Mouse (Mus musculus) cerebellum, adult 11-12 months (tissue): Measurements from ENCODE around the gene Vav3.
A peak's percentile ranks its signal among the peaks of the same experiment; 100 is the strongest.

Experiments
- DNase-seq: peaks from one replicate; pipeline ENCODE4 v3.0.0; 2022

The Vav3 gene

GRCm38 (mm10) chr3:109353814-109354213 lies 13.4 kb downstream of the Vav3 start:
- DNase-seq: no peak

GRCm38 (mm10) chr3:109355158-109355557 lies 14.7 kb downstream of the Vav3 start:
- no peak for DNase-seq

- no peak for DNase-seq
Measured at GRCm38 (mm10) chr3:109360746-109361145, 20.3 kb downstream of the Vav3 start.

- DNase-seq: no peak
Measured at GRCm38 (mm10) chr3:109361882-109362281, 21.4 kb downstream of the Vav3 start.

- no peak for DNase-seq
Measured at GRCm38 (mm10) chr3:109362310-109362709, 21.9 kb downstream of the Vav3 start.

- no peak for DNase-seq
Measured at GRCm38 (mm10) chr3:109363522-109363921, 23.1 kb downstream of the Vav3 start.

GRCm38 (mm10) chr3:109365875-109366274 lies 25.4 kb downstream of the Vav3 start:
- DNase-seq: no peak

- DNase-seq: peak; percentile 11
Measured at GRCm38 (mm10) chr3:109366411-109366851, 26.0 kb downstream of the Vav3 start.

GRCm38 (mm10) chr3:109368383-109369289 lies 28.2 kb downstream of the Vav3 start:
- DNase-seq: no peak

- no peak for DNase-seq
Measured at GRCm38 (mm10) chr3:109371576-109371975, 31.1 kb downstream of the Vav3 start.

GRCm38 (mm10) chr3:109372678-109373077 lies 32.2 kb downstream of the Vav3 start:
- DNase-seq: no peak

GRCm38 (mm10) chr3:109378278-109378677 lies 37.8 kb downstream of the Vav3 start:
- DNase-seq: no peak

- no peak for DNase-seq
Measured at GRCm38 (mm10) chr3:109378684-109379083, 38.2 kb downstream of the Vav3 start.

GRCm38 (mm10) chr3:109388730-109389129 lies 48.3 kb downstream of the Vav3 start:
- no peak for DNase-seq

- no peak for DNase-seq
Measured at GRCm38 (mm10) chr3:109401527-109401926, 61.1 kb downstream of the Vav3 start.

GRCm38 (mm10) chr3:109411294-109411693 lies 70.8 kb downstream of the Vav3 start:
- no peak for DNase-seq

GRCm38 (mm10) chr3:109420403-109420802 lies 80.0 kb downstream of the Vav3 start:
- DNase-seq: no peak

GRCm38 (mm10) chr3:109421019-109421418 lies 80.6 kb downstream of the Vav3 start:
- DNase-seq: no peak

- DNase-seq: no peak
Measured at GRCm38 (mm10) chr3:109423440-109424079, 83.1 kb downstream of the Vav3 start.

GRCm38 (mm10) chr3:109431285-109431684 lies 90.8 kb downstream of the Vav3 start:
- no peak for DNase-seq

- DNase-seq: no peak
Measured at GRCm38 (mm10) chr3:109438552-109438951, 98.1 kb downstream of the Vav3 start.

- no peak for DNase-seq
Measured at GRCm38 (mm10) chr3:109439253-109439652, 98.8 kb downstream of the Vav3 start.

GRCm38 (mm10) chr3:109440001-109440400 lies 99.5 kb downstream of the Vav3 start:
- DNase-seq: no peak

- no peak for DNase-seq
Measured at GRCm38 (mm10) chr3:109444077-109444476, 103.6 kb downstream of the Vav3 start.
